Mouse (Mus musculus) megakaryocyte, embryonic 14.5 days (primary cell): ENCODE results near the gene Fgf11. TPM values are rescaled to one million over a fixed set of nuclear protein-coding genes. Genes with fewer than 3 reads are reported as not detected.

ENCODE experiments used
- H3K27me3 ChIP-seq: replicated peaks from 2 replicates; pipeline ENCODE3; 2012; ENCODE audit warnings: inconsistent platforms
- H3K36me3 ChIP-seq: replicated peaks from 2 replicates; pipeline ENCODE3; 2012; ENCODE audit warnings: low read length, inconsistent platforms, mixed read lengths
- H3K4me1 ChIP-seq: 2 replicates; pipeline ENCODE4 v1.6.1; 2012; ENCODE audit warnings: inconsistent platforms
- H3K4me3 ChIP-seq: replicated peaks from 2 replicates; pipeline ENCODE3; 2012; ENCODE audit warnings: moderate library complexity, mild to moderate bottlenecking, inconsistent platforms
- H3K9me3 ChIP-seq: 2 replicates; pipeline ENCODE4 v1.6.1; 2012; ENCODE audit warnings: inconsistent platforms
- FLI1 ChIP-seq: IDR thresholded peaks from 2 replicates; pipeline ENCODE4 v1.6.1; 2012; ENCODE audit warnings: low read length, inconsistent platforms, mixed read lengths
- GATA1 ChIP-seq: IDR thresholded peaks from 3 replicates; pipeline ENCODE4 v1.6.1; 2012; ENCODE audit warnings: mixed read lengths, low read length, inconsistent platforms, borderline replicate concordance
- polyA plus RNA-seq: library from polyadenylated mRNA; stranded (reverse); fragments of >175 nt; gene quantifications from 2 replicates; pipeline ENCODE4 v1.2.3, GENCODE M21; 2012; ENCODE audit warnings: low replicate concordance; ENCODE audit not compliant: insufficient read depth

Gene Fgf11
- polyA plus RNA-seq, 1 experiment: 0.64 TPM

DNA sequence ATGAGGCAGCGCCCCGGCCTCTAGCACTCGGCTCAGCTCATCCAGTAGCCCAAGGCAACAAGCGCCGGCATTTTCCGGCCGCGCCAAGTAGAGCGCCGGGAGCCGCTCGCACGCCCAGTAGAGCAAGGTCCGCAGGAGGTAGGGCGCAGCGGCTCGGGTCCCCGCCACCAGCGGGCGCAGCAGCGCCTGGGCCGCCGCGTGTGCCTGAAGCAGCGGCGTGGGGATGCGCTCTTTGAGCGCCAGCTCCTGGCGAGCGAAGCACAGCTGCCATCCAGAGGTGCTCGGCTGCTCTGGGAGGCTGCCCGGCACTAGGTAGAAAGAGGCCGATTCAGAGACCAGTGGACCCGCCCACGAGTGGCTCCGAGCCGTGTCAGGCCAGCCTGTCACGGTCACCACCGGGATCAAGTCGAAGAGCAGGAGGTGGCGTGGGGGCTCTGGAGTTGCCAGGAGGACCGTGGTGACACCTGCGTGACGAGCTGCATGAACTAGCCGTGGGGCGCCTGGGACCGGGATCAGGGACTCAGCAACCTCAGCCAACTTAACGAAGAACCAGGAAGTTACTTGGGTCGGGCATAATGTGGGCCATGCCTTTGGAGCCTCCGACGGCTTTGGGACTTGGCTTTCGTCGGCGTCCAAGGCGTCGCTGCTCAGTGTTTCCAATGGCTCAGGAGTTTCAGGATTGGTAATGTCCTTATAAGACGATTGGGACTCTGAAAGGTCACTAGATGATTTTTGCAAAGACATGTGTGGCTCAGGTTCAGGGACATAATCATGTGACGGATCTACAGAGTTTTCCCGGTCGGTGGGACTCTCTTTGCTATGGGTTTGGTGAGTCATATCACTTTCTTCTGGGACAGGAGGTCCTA lies 2.4 kb upstream of the Fgf11 start:
- Histone ChIP-seq H3K4me3 (peak overlapping the region; percentile 90), H3K36me3 (no peaks in the 10 kb centered on the region), H3K27me3 (peaks cover 84% of the 10 kb centered on the region), H3K9me3 (peaks cover 2% of the 10 kb centered on the region; the same call in 1 of the 2 replicates), H3K4me1 (peaks cover 56% of the 10 kb centered on the region)
- no peak for TF ChIP-seq FLI1
- no peak for TF ChIP-seq GATA1

GRCm38 (mm10) chr11:69803328-69803727 lies 1.7 kb upstream of the Fgf11 start:
- no peaks in the 10 kb centered on the region for H3K36me3 ChIP-seq
- H3K27me3 ChIP-seq: peaks cover 87% of the 10 kb centered on the region
- TF ChIP-seq GATA1 (no peak), FLI1 (no peak)
- peaks cover 2% of the 10 kb centered on the region; the same call in 1 of the 2 replicates for H3K9me3 ChIP-seq
- peak overlapping the region; percentile 90 for H3K4me3 ChIP-seq
- H3K4me1 ChIP-seq: peaks cover 57% of the 10 kb centered on the region

DNA sequence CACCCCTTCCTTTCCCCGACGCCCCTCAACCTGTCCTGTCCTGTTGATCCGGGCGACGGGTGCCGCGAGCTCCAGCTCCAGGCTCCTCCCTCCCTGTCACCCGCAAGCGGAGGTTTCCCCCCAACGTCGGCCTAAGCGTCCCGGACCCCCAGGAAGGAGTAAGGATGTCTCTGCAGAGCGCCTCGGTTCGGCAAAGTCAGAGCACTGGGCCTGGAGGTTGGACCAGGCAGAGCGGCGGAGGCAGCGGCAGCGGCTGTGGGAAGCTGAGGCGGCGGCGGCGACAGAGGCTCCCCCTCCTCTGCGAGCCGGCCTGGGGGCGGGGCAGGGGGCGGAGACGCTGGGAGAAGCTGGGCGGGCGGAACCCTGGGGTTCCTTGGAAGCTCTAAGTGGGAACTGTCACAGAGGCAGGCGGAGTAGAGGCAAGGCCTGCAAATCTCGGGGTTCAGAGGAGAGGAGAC lies 1.0 kb upstream of the Fgf11 start:
- peaks cover 2% of the 10 kb centered on the region; the same call in 1 of the 2 replicates for H3K9me3 ChIP-seq
- peaks cover 62% of the 10 kb centered on the region for H3K4me1 ChIP-seq
- H3K27me3 ChIP-seq: peaks cover 91% of the 10 kb centered on the region
- H3K36me3 ChIP-seq: no peaks in the 10 kb centered on the region
- H3K4me3 ChIP-seq: peak overlapping the region; percentile 90
- no peak for TF ChIP-seq FLI1
- no peak for TF ChIP-seq GATA1

GRCm38 (mm10) chr11:69800392-69801197 lies 1.1 kb downstream of the Fgf11 start:
- Histone ChIP-seq H3K4me3 (peak overlapping the region; percentile 87), H3K36me3 (no peaks in the 10 kb centered on the region), H3K9me3 (no peaks in the 10 kb centered on the region), H3K4me1 (peaks cover 70% of the 10 kb centered on the region), H3K27me3 (peaks cover 93% of the 10 kb centered on the region)
- TF ChIP-seq FLI1: no peak
- TF ChIP-seq GATA1: no peak

- Histone ChIP-seq H3K4me3 (peak overlapping the region; percentile 87), H3K36me3 (no peaks in the 10 kb centered on the region), H3K27me3 (peaks cover 88% of the 10 kb centered on the region), H3K4me1 (peaks cover 75% of the 10 kb centered on the region), H3K9me3 (no peaks in the 10 kb centered on the region)
- no peak for TF ChIP-seq FLI1
- no peak for TF ChIP-seq GATA1
These were observed 1.6 kb downstream of the Fgf11 start for GRCm38 (mm10) chr11:69800138-69800391.

GRCm38 (mm10) chr11:69799394-69800137 lies 2.1 kb downstream of the Fgf11 start:
- H3K4me3 ChIP-seq: peak overlapping the region; percentile 87
- TF ChIP-seq GATA1: no peak
- no peak for TF ChIP-seq FLI1
- no peaks in the 10 kb centered on the region for H3K36me3 ChIP-seq
- H3K4me1 ChIP-seq: peaks cover 77% of the 10 kb centered on the region
- H3K27me3 ChIP-seq: peaks cover 83% of the 10 kb centered on the region
- H3K9me3 ChIP-seq: no peaks in the 10 kb centered on the region

- no peak overlapping the region for H3K4me3 ChIP-seq
- TF ChIP-seq FLI1: no peak
These were observed 3.7 kb downstream of the Fgf11 start for GRCm38 (mm10) chr11:69797924-69798323.

GRCm38 (mm10) chr11:69795983-69796435 lies 5.6 kb downstream of the Fgf11 start:
- Histone ChIP-seq H3K27me3 (peaks cover 63% of the 10 kb centered on the region), H3K9me3 (no peaks in the 10 kb centered on the region), H3K36me3 (no peaks in the 10 kb centered on the region), H3K4me1 (peaks cover 46% of the 10 kb centered on the region), H3K4me3 (peak overlapping the region; percentile 91)
- no peak for TF ChIP-seq GATA1
- TF ChIP-seq FLI1: no peak

More at GRCm38 (mm10) chr11:69797924-69798323, 3.7 kb downstream of the Fgf11 start:
- Histone ChIP-seq H3K36me3 (no peaks in the 10 kb centered on the region), H3K9me3 (no peaks in the 10 kb centered on the region), H3K27me3 (peaks cover 78% of the 10 kb centered on the region), H3K4me1 (peaks cover 65% of the 10 kb centered on the region)

GRCm38 (mm10) chr11:69795168-69795982 lies 6.3 kb downstream of the Fgf11 start, which contains the start of gene Chrnb1:
Chrnb1 (minus strand) TSS chr11:69795943.
- peak within 1 kb of the TSS; percentile 91 for H3K4me3 ChIP-seq
- H3K9me3 ChIP-seq: no peaks in the 10 kb centered on the region
- no peaks in the 10 kb centered on the region for H3K36me3 ChIP-seq
- H3K27me3 ChIP-seq: peaks cover 56% of the 10 kb centered on the region
- peaks cover 40% of the 10 kb centered on the region for H3K4me1 ChIP-seq
- TF ChIP-seq GATA1: no peak
- TF ChIP-seq FLI1: no peak
